Comparison of ENCODE assay signal across 11 mouse cellular contexts in genomic region chr3:27210271-27210670, GRCm38 (mm10). TPM values are rescaled to one million over a fixed set of nuclear protein-coding genes. Genes with fewer than 3 reads are reported as not detected.
DNase-seq lines count a peak whose midpoint lies in the region; ATAC-seq and TF ChIP-seq lines count a peak whose summit lies in the region.
"Had no signal": no experiment of that assay in that cellular context is flagged by ENCODE, and none has a peak within 500 bp of the region (broad histone marks: within the 10 kb centered on the region; RNA-seq: fewer than 3 reads in every experiment).

No protein-coding gene starts in this region.

- H3K4me1 ChIP-seq in forebrain, embryonic 14.5 days (ENCODE audit: control insufficient read depth, insufficient read depth, low read length): no peaks in the 10 kb centered on the region
- no peaks in the 10 kb centered on the region for H3K4me1 ChIP-seq in forebrain, postnatal 0 days (ENCODE audit: insufficient read depth)
- H3K4me1 ChIP-seq: midbrain, embryonic 13.5 days had no signal

- DNase-seq in forebrain, embryonic 14.5 days (ENCODE audit: low spot score): peak; percentile 11
- DNase-seq in forebrain, postnatal 0 days: no peak
- DNase-seq in lung, postnatal 36 days: peak; percentile 38
- no peak for DNase-seq in lung, adult 18-20 months
- DNase-seq in splenic B cell, adult 2 months (ENCODE audit: low read depth, low spot score): peak; percentile 32
- DNase-seq in neural tube, embryonic 10.5 days (ENCODE audit: extremely low spot score, low spot score): no peak
- DNase-seq in gastrocnemius, postnatal 4 days (ENCODE audit: low spot score in 2 of 2): no peak
- DNase-seq: left cerebral cortex, postnatal 4 days had no signal

- no peak for ATAC-seq in forebrain, embryonic 14.5 days
- no peak for ATAC-seq in forebrain, postnatal 0 days
- ATAC-seq in common myeloid progenitor, adult 5-6 weeks (replicated peaks; ENCODE audit: low read depth, poor library complexity, severe bottlenecking): peak; percentile 85
- ATAC-seq: intestine, embryonic 16.5 days; midbrain, embryonic 13.5 days had no signal

- H3K9ac ChIP-seq in forebrain, embryonic 14.5 days (ENCODE audit: low read length): no peak overlapping the region
- no peak overlapping the region for H3K9ac ChIP-seq in forebrain, postnatal 0 days
- H3K9ac ChIP-seq: midbrain, embryonic 13.5 days had no signal

- WGBS in forebrain, embryonic 14.5 days: 37% methylated on average over 7 of the region's 7 CpGs
- 35% methylated on average over 7 of the region's 7 CpGs for WGBS in forebrain, postnatal 0 days

- H3K9me3 ChIP-seq in forebrain, embryonic 14.5 days (replicated peaks; ENCODE audit: control insufficient read depth, low read length): no peaks in the 10 kb centered on the region
- H3K9me3 ChIP-seq in forebrain, postnatal 0 days (ENCODE audit: low read length): no peaks in the 10 kb centered on the region
- H3K9me3 ChIP-seq: midbrain, embryonic 13.5 days had no signal

- H3K4me3 ChIP-seq in forebrain, embryonic 14.5 days (ENCODE audit: low read depth, low read length): no peak overlapping the region
- H3K4me3 ChIP-seq in forebrain, postnatal 0 days (ENCODE audit: low read depth, low read length): no peak overlapping the region
- H3K4me3 ChIP-seq: midbrain, embryonic 13.5 days had no signal

- no peak for TF ChIP-seq CTCF in forebrain, postnatal 0 days (IDR thresholded peaks at IDR 0.05; ENCODE audit: low read depth)

- H3K27ac ChIP-seq in forebrain, embryonic 14.5 days (ENCODE audit: low read depth, low read length): no peak overlapping the region
- H3K27ac ChIP-seq in forebrain, postnatal 0 days (ENCODE audit: low read depth, low read length): no peak overlapping the region
- H3K27ac ChIP-seq: midbrain, embryonic 13.5 days had no signal

- H3K36me3 ChIP-seq in forebrain, embryonic 14.5 days (ENCODE audit: control insufficient read depth, insufficient read depth, low read length): no peaks in the 10 kb centered on the region
- H3K36me3 ChIP-seq in forebrain, postnatal 0 days (ENCODE audit: insufficient read depth): no peaks in the 10 kb centered on the region
- H3K36me3 ChIP-seq in splenic B cell, adult 2 months (ENCODE audit: control insufficient read depth, insufficient read depth, low read length, poor library complexity, severe bottlenecking): 0 out of 2 replicates have a peak, but pooled peaks cover 1% of the 10 kb centered on the region
- H3K36me3 ChIP-seq: midbrain, embryonic 13.5 days had no signal

- H3K4me2 ChIP-seq in forebrain, embryonic 14.5 days (ENCODE audit: low read length): no peak overlapping the region
- H3K4me2 ChIP-seq in forebrain, postnatal 0 days (ENCODE audit: low read depth): no peak overlapping the region
- H3K4me2 ChIP-seq: midbrain, embryonic 13.5 days had no signal

- no peaks in the 10 kb centered on the region for H3K27me3 ChIP-seq in forebrain, embryonic 14.5 days (replicated peaks; ENCODE audit: control insufficient read depth, insufficient read depth, low read length)
- no peaks in the 10 kb centered on the region for H3K27me3 ChIP-seq in forebrain, postnatal 0 days (ENCODE audit: insufficient read depth, low read length)
- no peaks in the 10 kb centered on the region for H3K27me3 ChIP-seq in splenic B cell, adult 2 months (ENCODE audit: control insufficient read depth, insufficient read depth, low read length, poor library complexity, severe bottlenecking)
- H3K27me3 ChIP-seq: midbrain, embryonic 13.5 days had no signal

RNA-seq across cellular contexts. Expression of gene Nceh1, which starts 27.5 kb away (rescaled TPM):
- 4.9 and 8.3 TPM in 2 replicates for polyA plus RNA-seq in forebrain, embryonic 14.5 days (2014; fragmentation: Nextera tagmentation; extraction: Ambion mirVana)
- 18.6 and 22.7 TPM in 2 replicates for total RNA-seq in forebrain, postnatal 0 days (2014; rRNA removed)
- 17.4 and 27.9 TPM in 2 replicates for polyA plus RNA-seq in forebrain, postnatal 0 days (2015; fragmentation: Nextera tagmentation; extraction: Ambion mirVana)
- 17.9 and 20.2 TPM in 2 replicates for total RNA-seq in common myeloid progenitor, adult 5-6 weeks (2017)
- total RNA-seq in gastrocnemius, postnatal 4 days (2021): 10 to 100 TPM; 10.1 to 11.0 TPM

RNA-seq across cellular contexts. Expression of gene Ect2, which starts 56.6 kb away (rescaled TPM):
- 39.9 and 40.3 TPM in 2 replicates for polyA plus RNA-seq in forebrain, embryonic 14.5 days (2014; fragmentation: Nextera tagmentation; extraction: Ambion mirVana)
- 5.3 and 5.5 TPM in 2 replicates for total RNA-seq in forebrain, postnatal 0 days (2014; rRNA removed)
- polyA plus RNA-seq in forebrain, postnatal 0 days (2015; fragmentation: Nextera tagmentation; extraction: Ambion mirVana): 3.5 and 4.7 TPM in 2 replicates
- 46.3 and 65.1 TPM in 2 replicates for total RNA-seq in common myeloid progenitor, adult 5-6 weeks (2017)
- 10 to 100 TPM; 15.8 to 18.2 TPM for total RNA-seq in gastrocnemius, postnatal 4 days (2021)

Comparison
In these comparisons a context has a peak if more than half of its experiments do, and no peak if none do; other contexts are left out.
1. DNase-seq: peak in forebrain, embryonic 14.5 days (single experiment), lung, postnatal 36 days (single experiment) and splenic B cell, adult 2 months (single experiment); none in forebrain, postnatal 0 days (single experiment), lung, adult 18-20 months (0 of 2), neural tube, embryonic 10.5 days (single experiment) and gastrocnemius, postnatal 4 days (0 of 2).